Mouse (Mus musculus): ENCODE data around the gene Dmp1.

Gene Dmp1

DNA sequence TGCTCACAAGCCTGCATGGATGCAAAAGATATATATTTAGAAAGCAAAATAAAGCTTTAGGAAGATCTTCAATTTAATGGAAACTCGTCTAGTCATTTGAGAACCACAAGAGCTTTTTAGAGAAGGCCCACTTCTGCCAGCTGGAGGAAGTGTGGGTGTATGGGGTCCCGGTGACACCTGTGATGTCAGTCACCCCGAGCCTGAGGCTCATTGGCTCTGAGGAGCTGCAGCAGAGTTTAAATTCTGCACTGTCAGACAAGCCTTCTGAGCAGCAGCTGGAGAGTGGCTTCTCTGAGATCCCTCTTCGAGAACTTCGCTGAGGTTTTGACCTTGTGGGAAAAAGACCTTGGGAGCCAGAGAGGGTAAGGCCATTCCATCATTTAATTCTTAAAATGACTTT is at the start of gene Dmp1:
Dmp1 (plus strand) TSS at position 263 of the 400 bp plus-strand sequence.
- DNase-seq = no peak

DNA sequence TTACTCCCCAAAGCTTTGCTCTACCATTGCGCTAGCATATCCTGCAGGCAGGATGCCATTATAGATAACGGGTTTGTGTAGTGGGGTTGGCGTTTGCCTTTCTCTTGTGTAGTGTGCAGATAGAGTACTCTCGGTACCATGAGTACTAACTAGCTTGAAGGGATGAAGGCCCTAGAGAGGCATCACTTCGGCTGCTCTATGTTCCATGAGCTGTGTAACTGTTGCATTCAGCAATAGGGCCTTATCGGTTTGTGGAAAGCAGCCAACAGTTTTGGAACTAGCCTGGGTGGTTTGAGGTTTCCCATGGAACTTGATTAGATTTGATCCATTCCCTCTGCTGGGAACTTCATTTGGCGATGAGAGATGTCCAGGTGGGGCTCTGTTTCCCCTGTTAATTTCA is 44.7 kb upstream of the Dmp1 start:
- DNase-seq = no peak

DNA sequence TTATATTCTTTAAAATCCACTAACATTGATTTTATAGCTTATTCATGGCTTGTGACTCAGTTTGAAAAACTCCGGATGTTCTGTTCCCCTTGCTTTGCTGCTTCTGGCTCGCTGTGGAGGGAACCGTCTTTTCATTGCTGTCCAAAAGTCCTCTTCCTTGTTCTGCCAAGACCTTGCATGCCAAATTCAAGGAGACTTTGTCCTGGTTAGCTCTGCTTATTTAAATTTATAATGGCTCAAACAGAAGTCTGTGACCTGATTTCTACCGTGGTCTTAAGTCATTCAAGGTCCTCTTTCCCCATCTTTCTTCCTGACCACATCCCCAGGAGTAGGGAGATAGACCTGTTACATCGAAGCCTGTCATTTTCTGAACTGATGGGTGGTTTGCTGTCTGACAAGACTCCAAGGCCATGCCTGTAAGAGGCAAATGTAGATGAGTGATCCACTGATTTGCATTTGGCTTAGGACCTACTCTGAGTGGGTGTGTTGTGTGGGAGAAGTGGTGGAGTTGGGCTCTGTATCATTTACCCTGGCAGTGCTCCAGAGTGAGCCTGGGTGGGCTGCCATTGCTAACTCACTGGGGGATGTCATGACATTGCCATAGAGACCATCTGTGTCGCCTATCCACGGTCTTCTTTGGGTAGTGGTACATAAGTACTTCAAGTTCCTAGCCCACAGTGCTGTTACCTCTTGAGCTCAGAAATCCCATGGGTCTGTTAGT is 43.9 kb upstream of the Dmp1 start:
- DNase-seq = peak; percentile 1 to 3

DNA sequence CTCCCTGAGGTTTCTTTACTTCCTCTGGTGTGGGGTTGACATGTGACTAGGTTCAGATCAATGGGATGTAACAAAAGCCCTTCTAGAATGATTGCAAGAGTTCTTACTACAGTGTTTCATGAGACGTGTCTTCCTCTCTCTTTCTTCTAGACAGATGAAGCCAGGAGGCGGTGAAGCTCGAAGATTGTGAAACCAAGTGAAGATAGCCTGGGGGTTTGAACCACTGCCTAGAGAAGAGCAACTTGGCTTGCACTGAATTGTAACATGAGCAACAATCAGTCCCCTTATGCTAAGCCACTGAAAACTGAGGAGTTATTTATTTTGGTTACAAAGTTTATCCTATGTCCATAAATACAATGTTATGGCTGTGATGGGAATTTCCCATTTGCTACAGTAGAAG is 41.8 kb upstream of the Dmp1 start:
- DNase-seq = no peak

DNA sequence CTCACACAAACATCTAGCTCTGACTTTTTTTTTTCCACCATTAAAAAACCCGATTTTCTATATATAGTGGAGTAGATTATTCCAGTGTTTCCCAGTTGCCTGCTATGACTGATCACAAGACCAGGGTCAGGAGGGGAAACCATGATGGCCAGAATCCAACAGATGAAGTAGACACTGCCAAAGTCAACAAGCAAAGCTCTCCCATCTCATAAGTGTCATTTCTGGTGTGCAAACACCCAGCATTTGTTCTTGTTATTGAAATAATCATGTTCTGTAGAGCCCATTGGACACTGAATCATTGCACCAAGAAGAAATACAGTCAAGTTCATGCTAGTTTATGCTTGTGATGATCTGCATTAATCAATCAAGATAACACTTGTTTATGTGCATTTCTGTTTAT is 41.0 kb upstream of the Dmp1 start:
- DNase-seq = no peak

DNA sequence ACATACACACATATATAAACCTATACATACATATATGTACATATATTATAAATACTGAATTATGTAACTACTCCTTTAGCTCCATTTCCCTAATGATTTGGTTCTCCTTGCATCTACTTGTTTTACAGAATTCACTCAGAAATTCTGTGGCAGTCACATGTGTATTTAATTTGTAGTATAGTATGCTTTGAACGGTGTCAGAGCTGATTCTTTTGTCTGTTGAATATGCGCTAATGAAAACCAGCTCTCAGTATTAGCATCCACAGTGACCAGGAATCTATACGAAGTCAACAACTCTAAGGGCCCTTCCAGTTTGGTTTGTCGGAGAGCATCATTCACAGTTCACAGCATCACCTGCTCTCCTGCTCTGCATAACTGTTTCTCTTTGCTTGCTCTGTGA is 38.9 kb upstream of the Dmp1 start:
- no peak for DNase-seq

DNA sequence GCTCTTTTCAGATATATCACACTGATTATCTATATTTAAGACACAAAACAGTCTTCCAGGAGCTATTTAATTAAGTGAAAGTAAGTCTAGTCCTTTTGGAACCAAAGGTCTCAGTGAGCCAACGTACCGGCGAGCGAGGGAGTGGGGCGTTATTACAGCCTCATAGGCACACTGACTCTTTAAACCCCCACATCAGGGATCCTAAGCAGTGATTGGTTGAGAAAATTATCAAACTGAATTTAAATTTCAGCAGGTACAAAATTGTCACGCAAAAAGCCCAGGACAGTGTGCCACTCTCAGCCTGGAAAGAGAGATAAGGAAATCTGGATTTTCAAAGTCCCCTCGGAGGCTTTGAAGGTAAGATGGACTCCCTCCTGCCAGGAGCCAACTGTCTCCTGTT is 32.0 kb upstream of the Dmp1 start, which contains the start of gene Dspp:
Dspp (plus strand) TSS at position 301 of the 400 bp plus-strand sequence.
- DNase-seq = no peak

DNA sequence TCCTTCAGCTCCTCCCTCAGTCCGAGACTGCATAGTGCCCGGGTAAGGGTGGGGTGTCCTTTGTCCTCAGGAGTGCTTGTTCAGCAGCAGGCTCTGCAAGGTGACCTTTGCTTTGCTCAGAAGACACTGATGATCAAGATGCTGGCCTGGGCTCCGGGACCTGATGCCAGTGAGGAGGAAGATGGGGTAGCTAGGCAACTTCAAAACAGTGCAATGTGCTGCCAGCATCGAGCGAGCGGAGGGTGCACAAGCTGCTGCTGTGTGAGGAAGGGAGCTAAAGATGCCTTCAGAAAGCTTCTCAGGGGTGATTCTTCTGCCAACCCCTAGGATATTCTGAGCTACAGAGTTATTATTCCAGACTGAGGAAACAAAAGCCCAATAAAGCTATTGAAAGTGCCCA is 29.3 kb upstream of the Dmp1 start:
- DNase-seq = no peak

DNA sequence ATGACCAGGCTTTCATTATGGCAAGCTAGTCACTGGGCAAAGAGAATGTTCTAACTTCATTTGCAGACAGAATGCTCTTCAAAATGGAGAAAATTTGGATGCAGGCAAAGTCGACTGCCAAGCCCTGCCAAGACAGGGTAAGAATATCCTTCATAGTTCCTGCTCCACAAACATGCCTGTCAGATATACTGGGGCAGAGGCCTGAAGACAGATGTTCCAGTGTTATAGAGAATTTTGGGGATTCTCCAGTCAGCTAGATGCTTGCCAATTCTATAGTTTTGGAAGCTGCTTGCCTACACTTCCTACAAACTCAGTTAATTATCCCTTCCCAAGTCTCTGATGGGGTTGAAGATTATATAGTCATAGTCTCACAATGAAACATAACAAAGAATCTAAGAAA is 18.7 kb upstream of the Dmp1 start:
- no peak for DNase-seq

DNA sequence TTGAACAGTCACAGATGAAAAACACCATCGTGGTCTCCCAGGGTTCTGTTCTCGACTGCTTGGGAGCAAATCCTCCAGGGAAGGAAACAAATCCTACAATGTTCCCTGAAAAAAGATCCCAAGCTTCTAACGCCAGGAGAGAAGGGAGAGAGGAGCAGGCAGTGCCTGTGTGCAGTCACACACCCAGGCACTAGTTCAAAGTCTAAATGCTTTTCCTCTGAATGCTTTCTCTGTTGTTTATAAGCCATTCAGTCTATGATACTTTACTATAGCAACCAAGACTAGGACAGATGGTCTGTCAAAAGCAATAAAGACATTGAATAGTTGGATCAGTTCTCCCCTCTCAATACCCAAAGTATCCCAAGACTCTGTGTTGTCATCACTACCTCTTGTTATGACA is 15.1 kb upstream of the Dmp1 start:
- DNase-seq = no peak

DNA sequence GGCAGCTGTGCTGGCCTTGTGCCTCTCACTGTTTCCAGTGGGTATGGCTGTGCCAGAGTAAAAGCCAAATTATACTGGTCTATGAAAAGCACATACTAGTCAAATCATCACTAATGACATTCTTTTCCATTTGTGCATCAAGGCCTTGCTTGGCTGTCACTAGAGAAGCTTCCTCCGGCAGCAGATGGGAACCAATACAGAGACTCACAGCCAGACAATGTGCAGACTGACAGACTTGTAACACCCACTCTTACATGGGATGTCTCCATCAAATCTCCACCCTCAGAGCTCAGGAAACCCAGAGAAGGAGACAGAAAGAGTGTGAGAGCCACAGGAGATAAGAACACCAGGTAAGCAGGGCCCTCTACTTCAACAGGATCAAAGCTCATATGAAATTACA is 7.3 kb upstream of the Dmp1 start:
- DNase-seq = no peak

DNA sequence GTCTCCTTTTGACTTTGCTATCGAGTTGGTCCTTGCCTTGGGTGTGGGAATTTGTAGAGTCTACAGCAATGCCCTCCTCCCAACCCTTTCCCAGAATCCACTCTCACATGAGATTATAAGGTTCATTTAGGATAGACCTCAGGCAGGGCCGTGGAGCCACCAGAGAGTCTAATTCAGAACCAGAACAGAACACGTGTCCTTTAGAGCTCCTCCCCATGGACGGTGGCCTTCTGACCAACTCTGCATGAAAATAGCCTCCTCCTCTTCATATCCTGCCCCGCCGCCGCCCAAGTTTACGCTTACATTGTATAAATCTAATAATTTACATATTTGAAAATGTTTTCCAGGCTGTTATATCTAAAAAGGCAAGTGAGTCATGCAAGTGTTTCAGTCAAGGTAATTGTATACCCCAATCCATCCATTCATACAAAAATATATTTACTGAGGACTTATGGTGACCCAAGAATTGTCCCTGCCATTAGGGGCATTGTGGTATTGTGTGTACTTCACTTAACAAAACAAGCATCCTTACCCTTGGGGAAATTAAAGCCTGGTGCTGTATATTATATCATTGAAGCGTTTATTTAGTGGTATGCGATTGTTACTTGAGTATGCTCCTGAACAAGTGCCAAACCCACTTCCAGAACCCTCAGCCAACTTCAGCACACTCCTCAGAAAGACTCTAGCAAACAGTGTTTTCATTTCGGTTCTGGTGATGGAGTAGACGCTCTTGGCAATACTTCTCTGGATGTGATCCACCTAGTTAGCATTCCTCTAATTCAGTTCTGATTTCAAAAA is 1.1 kb upstream of the Dmp1 start:
- DNase-seq = no peak

DNA sequence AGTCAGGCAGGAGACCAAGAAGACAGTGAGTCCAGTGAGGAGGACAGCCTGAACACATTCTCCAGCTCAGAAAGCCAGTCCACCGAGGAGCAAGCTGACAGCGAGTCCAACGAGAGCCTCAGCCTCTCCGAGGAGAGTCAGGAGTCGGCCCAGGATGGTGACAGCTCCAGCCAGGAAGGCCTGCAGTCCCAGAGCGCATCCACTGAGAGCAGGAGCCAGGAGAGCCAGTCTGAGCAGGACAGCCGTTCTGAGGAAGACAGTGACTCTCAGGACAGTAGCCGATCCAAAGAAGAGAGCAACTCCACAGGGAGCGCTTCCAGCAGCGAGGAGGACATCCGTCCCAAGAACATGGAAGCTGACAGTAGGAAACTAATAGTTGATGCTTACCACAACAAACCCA is 10.1 kb downstream of the Dmp1 start:
- DNase-seq = no peak

DNA sequence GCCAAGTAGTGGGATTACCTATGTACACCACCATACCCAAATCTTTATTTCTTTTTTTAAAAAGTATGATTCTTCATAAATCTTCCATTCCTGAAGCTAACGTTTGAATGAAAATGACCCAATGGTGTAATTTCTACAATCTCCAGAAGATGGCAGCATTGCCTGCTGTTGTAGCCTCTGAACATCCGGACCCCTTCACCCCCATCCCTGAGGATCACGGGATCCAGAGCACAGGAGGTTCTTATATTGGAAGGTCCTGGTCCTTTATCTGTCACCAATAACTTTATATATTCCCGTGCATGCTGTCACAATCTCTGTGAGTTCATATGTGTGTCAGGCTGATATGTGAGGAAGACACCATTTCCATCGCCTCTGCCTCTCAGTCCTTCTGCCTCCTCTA is 16.5 kb downstream of the Dmp1 start:
- no peak for DNase-seq

DNA sequence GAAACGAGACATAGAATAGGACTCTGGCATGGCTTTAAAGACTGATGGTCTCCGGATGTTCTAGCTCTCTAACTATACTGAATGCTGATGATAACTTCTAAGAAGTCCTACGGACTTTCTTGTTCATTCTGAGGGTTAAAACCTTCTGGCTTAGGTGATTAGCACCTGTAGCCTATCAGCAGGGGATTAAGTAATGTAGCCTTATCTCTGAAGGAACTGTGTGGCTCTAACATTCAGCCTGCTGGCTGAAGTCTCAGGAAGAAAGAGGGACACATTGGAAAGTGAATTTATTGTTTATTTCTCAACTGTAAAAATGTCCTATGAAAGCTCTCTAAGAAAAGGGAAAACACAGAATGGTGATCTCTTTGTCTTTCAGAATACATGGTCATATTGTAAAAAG is 21.9 kb downstream of the Dmp1 start:
- DNase-seq = no peak

DNA sequence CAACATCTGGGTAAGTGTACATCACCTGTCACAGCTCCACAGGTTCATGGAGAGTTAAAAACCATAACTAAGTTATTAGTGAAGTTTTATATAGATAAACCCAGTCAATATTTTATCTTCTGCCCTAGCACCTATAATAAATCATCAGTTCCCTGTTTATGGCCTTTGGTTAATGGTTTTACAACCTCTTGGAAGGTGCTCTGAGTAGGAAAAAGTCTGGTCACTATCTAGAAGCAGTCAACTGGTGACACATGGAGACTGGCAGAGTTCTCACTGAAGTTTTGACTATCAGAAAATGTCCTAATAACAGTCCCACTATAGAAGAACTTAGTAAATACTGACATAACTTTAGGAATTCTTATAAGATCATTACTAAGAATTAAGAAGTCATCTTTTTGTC is 22.3 kb downstream of the Dmp1 start:
- no peak for DNase-seq

DNA sequence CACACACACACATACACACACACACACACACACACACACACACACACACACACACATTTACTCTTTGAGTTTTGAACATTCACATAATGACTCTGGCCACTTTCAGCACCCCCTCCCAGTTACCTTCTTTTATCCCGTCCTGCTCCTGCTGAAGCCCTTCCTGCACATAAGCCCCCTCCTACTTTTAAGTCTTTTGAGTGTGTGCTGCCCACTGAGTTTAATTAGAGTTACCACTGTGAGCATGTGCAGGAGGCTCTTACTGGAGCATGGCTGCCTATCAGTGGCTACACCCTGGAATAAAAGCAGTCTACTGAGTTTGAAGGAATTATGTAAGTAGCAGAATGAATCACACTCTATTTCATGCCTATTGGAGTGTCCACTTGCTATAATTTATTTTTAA is 26.1 kb downstream of the Dmp1 start:
- no peak for DNase-seq

DNA sequence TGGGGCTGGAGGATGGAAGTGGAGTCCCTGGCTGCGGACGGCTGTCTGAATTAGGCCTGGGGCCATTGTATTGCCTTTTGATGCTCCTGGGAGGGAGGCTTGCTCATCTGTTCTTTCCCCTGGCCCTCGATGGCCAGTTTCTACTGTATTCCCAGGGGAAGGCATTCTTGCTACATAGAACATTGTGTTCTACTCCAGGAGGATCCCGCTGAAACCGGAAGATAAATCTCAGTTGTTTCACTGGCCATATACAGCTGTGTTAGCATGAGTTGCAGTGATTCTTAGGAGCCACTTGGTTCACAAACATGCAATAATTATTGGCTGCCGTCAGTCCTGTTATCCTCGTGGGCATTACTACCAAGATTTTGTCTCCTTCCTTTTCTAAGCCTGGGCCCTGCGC is 34.3 kb downstream of the Dmp1 start:
- DNase-seq = no peak

DNA sequence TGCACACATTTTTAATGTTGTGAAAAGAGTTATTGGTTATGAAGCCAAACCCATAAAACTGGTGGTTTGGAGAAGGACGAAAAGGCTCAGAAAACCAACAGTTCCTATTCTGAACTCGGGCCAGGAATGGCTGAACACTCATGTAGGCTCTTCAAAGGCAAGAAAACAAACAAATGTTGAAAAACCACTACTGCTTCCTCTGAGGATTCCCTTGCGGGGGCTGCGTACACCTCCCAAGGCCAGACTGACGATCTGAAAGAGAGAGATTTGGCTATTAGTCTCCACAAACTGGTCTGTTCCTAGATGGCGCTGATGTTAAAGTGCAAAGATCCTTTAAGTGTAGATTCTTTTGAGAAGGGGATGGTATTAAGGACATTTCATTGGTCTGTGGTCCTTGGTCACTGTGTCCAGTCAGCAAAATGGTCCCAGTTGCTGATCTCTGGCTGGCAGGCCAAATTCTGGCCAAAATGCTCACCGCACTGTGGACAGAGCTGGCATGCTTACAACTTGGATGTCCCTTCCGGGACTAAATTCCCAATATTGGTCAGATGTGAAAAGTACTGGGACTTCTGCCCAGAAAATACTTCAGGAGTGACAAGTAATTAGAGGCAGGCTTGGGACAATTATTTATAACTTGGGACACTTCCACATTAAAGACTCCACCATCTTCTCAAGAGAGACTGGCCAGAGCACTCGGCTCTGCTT is 37.4 kb downstream of the Dmp1 start:
- peak in 1 of 2 experiments; percentile 2 for DNase-seq

DNA sequence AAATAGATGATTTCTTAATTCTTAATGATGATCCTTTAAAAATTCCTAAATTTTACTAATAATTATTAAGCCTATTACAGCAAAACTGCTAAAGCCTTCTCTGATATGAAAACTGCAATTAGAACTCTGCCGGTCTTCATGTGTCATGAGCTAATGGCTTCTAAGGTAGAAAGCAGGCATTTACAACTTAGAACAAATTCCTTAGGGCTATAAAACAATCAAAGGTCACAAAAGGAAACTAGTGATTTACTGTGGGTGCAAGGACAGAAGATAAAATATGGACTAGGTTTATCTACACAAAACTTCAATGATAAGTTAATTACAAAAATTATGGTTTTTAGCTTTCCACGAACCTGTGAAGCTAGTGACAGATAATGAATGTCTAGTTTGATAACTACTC is 41.8 kb downstream of the Dmp1 start:
- no peak for DNase-seq

DNA sequence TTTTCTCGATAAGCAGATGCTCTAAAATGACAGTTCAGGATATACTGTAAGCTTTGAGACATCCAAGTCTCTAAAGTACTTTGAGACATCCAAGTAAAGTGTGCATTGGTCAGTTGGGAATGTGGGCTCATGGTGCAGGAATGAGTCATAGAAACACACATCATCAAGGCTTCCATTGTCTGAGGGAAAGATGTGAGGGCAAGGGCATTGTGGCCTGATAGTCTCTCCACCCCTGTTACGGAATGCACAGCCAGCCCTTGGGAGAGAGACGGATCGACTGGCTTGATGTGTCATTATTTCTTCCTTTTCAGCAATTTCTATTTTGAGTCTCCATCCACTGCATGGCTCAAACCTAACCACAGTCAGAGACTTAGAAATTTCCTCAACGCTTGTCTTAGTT is 49.4 kb downstream of the Dmp1 start:
- DNase-seq = no peak

DNA sequence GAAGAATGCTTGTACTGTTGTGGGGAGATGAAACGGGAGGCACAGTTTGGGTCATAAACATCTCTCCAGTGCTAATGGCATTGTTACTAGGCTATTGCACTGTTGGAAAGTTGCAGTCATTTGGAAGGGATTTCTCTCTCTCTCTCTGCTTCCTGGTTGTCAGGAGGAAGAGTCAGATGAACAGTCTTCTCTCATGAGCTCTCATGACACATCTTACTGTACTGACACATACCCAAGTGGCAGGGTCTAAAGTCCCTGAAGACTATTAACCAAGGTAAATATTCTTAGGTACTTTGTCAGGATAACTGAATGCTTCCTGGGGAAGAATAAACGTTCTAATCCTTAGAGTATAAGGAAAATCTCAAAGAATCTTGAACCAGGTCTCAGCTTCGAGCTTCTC is 54.2 kb downstream of the Dmp1 start:
- DNase-seq = no peak

DNA sequence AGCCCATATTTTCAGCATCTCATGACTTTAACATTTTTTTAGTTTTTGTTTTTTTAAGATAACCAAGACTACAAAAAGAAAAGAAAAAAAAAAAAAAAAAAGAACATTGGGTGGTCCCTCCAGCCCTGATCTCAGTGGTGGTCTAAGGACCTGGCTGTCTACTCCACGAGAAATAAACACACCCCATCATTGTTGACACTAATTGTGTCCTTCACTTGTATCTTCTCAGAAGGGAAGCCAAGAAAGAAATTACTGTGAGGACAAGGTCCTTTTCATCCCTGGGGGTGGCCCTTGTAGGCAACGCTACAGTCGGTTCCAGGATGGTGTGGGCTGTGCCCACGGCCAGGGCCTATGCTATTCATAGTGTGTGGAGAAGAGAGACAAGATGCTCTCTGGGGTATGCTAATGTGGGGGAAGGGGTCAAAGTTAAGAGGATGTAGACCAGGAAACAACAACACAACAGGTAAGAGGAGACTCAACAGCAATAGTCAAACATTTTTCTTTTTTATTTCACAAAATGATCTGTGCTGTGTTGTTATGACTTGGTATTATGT is 59.6 kb downstream of the Dmp1 start:
- no peak for DNase-seq

All from cerebellum, adult 18-20 months (tissue).